In the genomic region with DNA sequence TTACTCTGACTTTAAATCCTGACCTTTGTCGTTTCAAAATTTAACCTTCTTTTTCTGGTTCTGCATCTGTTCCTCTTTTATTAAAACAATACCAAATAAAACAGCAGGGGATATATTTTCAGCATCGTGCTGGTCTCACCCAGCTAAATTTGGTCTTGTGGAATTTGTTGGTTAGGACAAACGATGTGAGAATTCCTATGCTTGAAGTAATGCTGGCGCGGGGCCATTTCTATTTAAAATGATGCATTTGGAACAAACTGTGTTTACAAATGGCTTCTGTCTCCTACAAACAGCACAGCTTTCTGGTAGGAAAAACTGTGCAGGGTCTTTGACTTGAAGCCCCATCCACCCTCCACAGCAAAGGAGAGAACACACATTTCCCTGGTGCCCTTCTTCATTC, we compare ENCODE assay signal across 12 mouse cellular contexts.
A peak's percentile ranks its signal among the peaks of the same experiment; 100 is the strongest.
DNase-seq lines count a peak whose midpoint lies in the region; ATAC-seq lines count a peak whose summit lies in the region.
"Had no signal": no experiment of that assay in that cellular context is flagged by ENCODE, and none has a peak within 500 bp of the region (broad histone marks: within the 10 kb centered on the region; RNA-seq: fewer than 3 reads in every experiment).

No protein-coding gene starts in this region.

- DNase-seq in right cerebral cortex, adult 18-20 months = peak; percentile 26
- DNase-seq in right cerebral cortex, postnatal 25 days = no peak
- no peak for DNase-seq in liver
- no peak for DNase-seq in spleen, adult 18-20 months
- no peak for DNase-seq in left cerebral cortex, adult 11 months (ENCODE audit: low spot score)
- DNase-seq: cerebellum, adult 11-12 months had no signal

- H3K4me1 ChIP-seq in heart, embryonic 16.5 days (ENCODE audit: control insufficient read depth, insufficient read depth, low read length) = peaks cover 7% of the 10 kb centered on the region
- no peaks in the 10 kb centered on the region for H3K4me1 ChIP-seq in heart, embryonic 12.5 days (replicated peaks)
- H3K4me1 ChIP-seq in lung, embryonic 16.5 days (replicated peaks; ENCODE audit: control insufficient read depth, insufficient read depth, low read length) = no peaks in the 10 kb centered on the region
- H3K4me1 ChIP-seq: megakaryocyte, embryonic 14.5 days had no signal

- H3K36me3 ChIP-seq in heart, embryonic 16.5 days (ENCODE audit: control insufficient read depth, insufficient read depth) = no peaks in the 10 kb centered on the region
- H3K36me3 ChIP-seq in heart, embryonic 12.5 days = no peaks in the 10 kb centered on the region
- H3K36me3 ChIP-seq in lung, embryonic 16.5 days (ENCODE audit: control insufficient read depth, insufficient read depth, low read length) = no peaks in the 10 kb centered on the region
- H3K36me3 ChIP-seq: embryonic facial prominence, embryonic 12.5 days had no signal

- H3K4me3 ChIP-seq in heart, embryonic 16.5 days (ENCODE audit: low read length) = no peak overlapping the region
- H3K4me3 ChIP-seq in heart, embryonic 12.5 days = no peak overlapping the region
- no peak overlapping the region for H3K4me3 ChIP-seq in lung, embryonic 16.5 days (ENCODE audit: low read length)
- H3K4me3 ChIP-seq: embryonic facial prominence, embryonic 12.5 days; left cerebral cortex, adult 2 months; megakaryocyte, embryonic 14.5 days had no signal

- H3K9ac ChIP-seq in heart, embryonic 16.5 days (ENCODE audit: low read length) = no peak overlapping the region
- H3K9ac ChIP-seq in heart, embryonic 12.5 days = no peak overlapping the region
- H3K9ac ChIP-seq in lung, embryonic 16.5 days (ENCODE audit: low read length) = no peak overlapping the region
- H3K9ac ChIP-seq: embryonic facial prominence, embryonic 12.5 days had no signal

- no peak overlapping the region for H3K4me2 ChIP-seq in heart, embryonic 16.5 days (ENCODE audit: low read depth, low read length)
- H3K4me2 ChIP-seq in heart, embryonic 12.5 days = no peak overlapping the region
- no peak overlapping the region for H3K4me2 ChIP-seq in lung, embryonic 16.5 days (ENCODE audit: low read depth, low read length)
- H3K4me2 ChIP-seq: embryonic facial prominence, embryonic 12.5 days had no signal

- peak overlapping the region; percentile 61 for H3K27ac ChIP-seq in heart, embryonic 16.5 days (ENCODE audit: low read length)
- no peak overlapping the region for H3K27ac ChIP-seq in heart, embryonic 12.5 days (ENCODE audit: poor library complexity, severe bottlenecking)
- H3K27ac ChIP-seq in lung, embryonic 16.5 days (ENCODE audit: low read length) = peak overlapping the region; percentile 83
- H3K27ac ChIP-seq: embryonic facial prominence, embryonic 12.5 days; left cerebral cortex, adult 2 months had no signal

- 53% methylated on average over 5 of the region's 5 CpGs for WGBS in heart, embryonic 16.5 days
- 78% methylated on average over 5 of the region's 5 CpGs for WGBS in heart, embryonic 12.5 days
- 45% methylated on average over 5 of the region's 5 CpGs for WGBS in lung, embryonic 16.5 days

- no peak for ATAC-seq in heart, embryonic 16.5 days (replicated peaks; ENCODE audit: extremely low read depth, insufficient read depth, low FRiP score)
- no peak for ATAC-seq in heart, embryonic 12.5 days (ENCODE audit: insufficient number of reproducible peaks, low FRiP score)
- ATAC-seq in lung, embryonic 16.5 days (ENCODE audit: low read depth) = peak; percentile 87

- peaks cover 7% of the 10 kb centered on the region; the same call in 1 of the 2 replicates for H3K9me3 ChIP-seq in heart, embryonic 16.5 days (replicated peaks; ENCODE audit: control insufficient read depth, low read length)
- H3K9me3 ChIP-seq in heart, embryonic 12.5 days (replicated peaks) = peaks cover 8% of the 10 kb centered on the region
- 0 out of 2 replicates have a peak, but pooled peaks cover 3% of the 10 kb centered on the region for H3K9me3 ChIP-seq in lung, embryonic 16.5 days (ENCODE audit: control insufficient read depth, low read length)
- H3K9me3 ChIP-seq: embryonic facial prominence, embryonic 12.5 days had no signal

- no peaks in the 10 kb centered on the region for H3K27me3 ChIP-seq in heart, embryonic 16.5 days (ENCODE audit: control insufficient read depth, insufficient read depth, low read length)
- no peaks in the 10 kb centered on the region for H3K27me3 ChIP-seq in heart, embryonic 12.5 days (replicated peaks)
- H3K27me3 ChIP-seq in lung, embryonic 16.5 days (ENCODE audit: control insufficient read depth, insufficient read depth, low read depth, low read length) = no peaks in the 10 kb centered on the region
- H3K27me3 ChIP-seq: embryonic facial prominence, embryonic 12.5 days had no signal
